Mouse (Mus musculus) forebrain, embryonic 14.5 days (tissue): ENCODE results near the gene Lin7b. TPM values are rescaled to one million over a fixed set of nuclear protein-coding genes. Genes with fewer than 3 reads are reported as not detected.

Experiments
- ATAC-seq: fragments of 200-750 bp; cut with Nextera tagmentation; 2 replicates; pipeline ENCODE4 v1.8.0; 2017; ENCODE audit warnings: mild to moderate bottlenecking, moderate library complexity
- DNase-seq: peaks from one replicate; pipeline ENCODE4 v3.0.0-alpha.2; 2015; ENCODE audit warnings: low spot score
- H3K27ac ChIP-seq: fragments of 300-500 bp; sonication (generic); 2 replicates; pipeline ENCODE4 v1.5.1; 2014; ENCODE audit warnings: low read depth, mild to moderate bottlenecking, control low read depth, low read length, moderate library complexity
- H3K27me3 ChIP-seq: fragments of 300-500 bp; sonication (generic); replicated peaks from 2 replicates; pipeline ENCODE4 v1.6.1; 2014; ENCODE audit warnings: low read length, control low read depth, mixed read lengths; ENCODE audit not compliant: control insufficient read depth, insufficient read depth
- H3K36me3 ChIP-seq: fragments of 300-500 bp; sonication (generic); 2 replicates; pipeline ENCODE4 v1.6.1; 2014; ENCODE audit warnings: low read length, control low read depth; ENCODE audit not compliant: control insufficient read depth, insufficient read depth
- H3K4me1 ChIP-seq: fragments of 300-500 bp; sonication (generic); 2 replicates; pipeline ENCODE4 v1.6.1; 2014; ENCODE audit warnings: antibody characterized with exemption, low read length, control low read depth; ENCODE audit not compliant: control insufficient read depth, insufficient read depth
- H3K4me2 ChIP-seq: fragments of 300-500 bp; sonication (generic); 2 replicates; pipeline ENCODE4 v1.6.1; 2014; ENCODE audit warnings: mild to moderate bottlenecking, control low read depth, low read length
- H3K4me3 ChIP-seq: fragments of 300-500 bp; sonication (generic); 2 replicates; pipeline ENCODE4 v1.5.1; 2014; ENCODE audit warnings: low read depth, low read length, control low read depth
- H3K9ac ChIP-seq: fragments of 300-500 bp; sonication (generic); 2 replicates; pipeline ENCODE4 v1.6.1; 2014; ENCODE audit warnings: mild to moderate bottlenecking, low read length, control low read depth, moderate library complexity
- H3K9me3 ChIP-seq: fragments of 300-500 bp; sonication (generic); replicated peaks from 2 replicates; pipeline ENCODE4 v1.6.1; 2016; ENCODE audit warnings: low read length, control low read depth, mixed read lengths; ENCODE audit not compliant: control insufficient read depth
- WGBS: fragments of 180-500 bp; shearing (Covaris S2); extraction: QIAGEN DNeasy Blood & Tissue Kit; methylation state at CpG from one replicate; pipeline ENCODE4 v1.1.7; 2014; 5-methylcytosine and 5-hydroxymethylcytosine counted together
- polyA plus RNA-seq: library from polyadenylated mRNA; unstranded; fragments of >200 nt; fragmentation: Nextera tagmentation; extraction: Ambion mirVana; gene quantifications from 2 replicates; pipeline ENCODE4 v1.2.1, GENCODE M21; 2014

Lin7b gene
- 6.2 and 11.0 TPM in 2 replicates for polyA plus RNA-seq

GRCm38 (mm10) chr7:45370475-45371311 is at the start of gene Lin7b:
Gene Lin7b, minus strand, starts transcription at chr7:45370583.
- DNase-seq: peak; percentile 82
- Histone ChIP-seq H3K9me3 (no peaks in the 10 kb centered on the region), H3K9ac (peak within 1 kb of the TSS; percentile 60), H3K4me3 (peak within 1 kb of the TSS; percentile 40), H3K36me3 (peaks cover 36% of the 10 kb centered on the region), H3K4me2 (peak within 1 kb of the TSS; percentile 92), H3K27ac (no peak within 1 kb of the TSS), H3K27me3 (peaks cover 6% of the 10 kb centered on the region; the same call in 1 of the 2 replicates), H3K4me1 (peaks cover 22% of the 10 kb centered on the region)
- ATAC-seq: peak; percentile 46
- WGBS: 12% methylated on average over 28 of the region's 28 CpGs

- peaks cover 59% of the 10 kb centered on the region for H3K27me3 ChIP-seq
- ATAC-seq (no peak), DNase-seq (no peak)
- no peak overlapping the region for H3K4me3 ChIP-seq
- 10% methylated on average over 13 of the region's 13 CpGs for WGBS
- no peaks in the 10 kb centered on the region for H3K4me1 ChIP-seq
- H3K36me3 ChIP-seq: peaks cover 22% of the 10 kb centered on the region
- H3K9me3 ChIP-seq: no peaks in the 10 kb centered on the region
- H3K27ac ChIP-seq: no peak overlapping the region
- H3K4me2 ChIP-seq: no peak overlapping the region
- no peak overlapping the region for H3K9ac ChIP-seq
These were observed 47.6 kb upstream of the Lin7b start for GRCm38 (mm10) chr7:45417962-45418492.

- Histone ChIP-seq H3K27me3 (peaks cover 77% of the 10 kb centered on the region), H3K9ac (peak overlapping the region; percentile 25; the same call in 1 of the 2 replicates), H3K4me2 (no peak overlapping the region)
These were observed 45.3 kb upstream of the Lin7b start for GRCm38 (mm10) chr7:45415636-45416035.

GRCm38 (mm10) chr7:45414740-45415224 is 44.4 kb upstream of the Lin7b start:
- Histone ChIP-seq H3K9ac (no peak overlapping the region), H3K27me3 (peaks cover 84% of the 10 kb centered on the region), H3K4me1 (no peaks in the 10 kb centered on the region), H3K36me3 (no peaks in the 10 kb centered on the region), H3K27ac (no peak overlapping the region), H3K9me3 (no peaks in the 10 kb centered on the region), H3K4me3 (no peak overlapping the region), H3K4me2 (no peak overlapping the region)
- DNase-seq: no peak
- no peak for ATAC-seq
- 47% methylated on average over 12 of the region's 12 CpGs for WGBS

More at GRCm38 (mm10) chr7:45415636-45416035, 45.3 kb upstream of the Lin7b start:
- Histone ChIP-seq H3K4me1 (no peaks in the 10 kb centered on the region), H3K4me3 (no peak overlapping the region), H3K9me3 (no peaks in the 10 kb centered on the region), H3K36me3 (no peaks in the 10 kb centered on the region), H3K27ac (no peak overlapping the region)
- ATAC-seq (no peak), DNase-seq (no peak)
- 12% methylated on average over 37 of the region's 37 CpGs for WGBS

- Histone ChIP-seq H3K27me3 (peaks cover 91% of the 10 kb centered on the region), H3K4me3 (peak overlapping the region; percentile 45), H3K9me3 (no peaks in the 10 kb centered on the region), H3K9ac (peak overlapping the region; percentile 64), H3K27ac (no peak overlapping the region), H3K36me3 (no peaks in the 10 kb centered on the region), H3K4me1 (no peaks in the 10 kb centered on the region), H3K4me2 (peak overlapping the region; percentile 85)
- ATAC-seq (peak; percentile 35; the same call in 1 of the 2 replicates), DNase-seq (no peak)
- WGBS: 2% methylated on average over 21 of the region's 27 CpGs
These were observed 43.7 kb upstream of the Lin7b start for GRCm38 (mm10) chr7:45413864-45414739.

- peak within 1 kb of the TSS; percentile 64 for H3K9ac ChIP-seq
- ATAC-seq (peak; percentile 63), DNase-seq (peak; percentile 33)
- peak within 1 kb of the TSS; percentile 85 for H3K4me2 ChIP-seq
- no peaks in the 10 kb centered on the region for H3K36me3 ChIP-seq
- peak within 1 kb of the TSS; percentile 45 for H3K4me3 ChIP-seq
- 3% methylated on average over 36 of the region's 45 CpGs for WGBS
- no peaks in the 10 kb centered on the region for H3K9me3 ChIP-seq
- peaks cover 90% of the 10 kb centered on the region for H3K27me3 ChIP-seq
- H3K27ac ChIP-seq: no peak within 1 kb of the TSS
- H3K4me1 ChIP-seq: no peaks in the 10 kb centered on the region
These were observed 42.9 kb upstream of the Lin7b start, which contains the start of gene Ntf5 for GRCm38 (mm10) chr7:45413113-45413863. Gene Ntf5, plus strand, starts transcription at chr7:45413695.

GRCm38 (mm10) chr7:45412421-45412820 is 42.0 kb upstream of the Lin7b start:
- Histone ChIP-seq H3K9ac (no peak overlapping the region), H3K4me3 (no peak overlapping the region), H3K36me3 (no peaks in the 10 kb centered on the region), H3K4me2 (no peak overlapping the region), H3K4me1 (no peaks in the 10 kb centered on the region), H3K27me3 (peaks cover 92% of the 10 kb centered on the region), H3K9me3 (no peaks in the 10 kb centered on the region), H3K27ac (no peak overlapping the region)
- WGBS: 86% methylated on average over 2 of the region's 2 CpGs
- ATAC-seq (no peak), DNase-seq (no peak)
